Mouse (Mus musculus): ENCODE data around the gene Npnt.

The Npnt gene

GRCm38 (mm10) chr3:132886419-132887050, 63.6 kb downstream of the Npnt start:
- DNase-seq = no peak

- peak; percentile 86 for DNase-seq
Measured at GRCm38 (mm10) chr3:132884459-132884858, 65.6 kb downstream of the Npnt start.

- peak; percentile 39 for DNase-seq
Measured at GRCm38 (mm10) chr3:132883256-132883655, 66.8 kb downstream of the Npnt start.

GRCm38 (mm10) chr3:132880826-132881225, 69.3 kb downstream of the Npnt start:
- no peak for DNase-seq

GRCm38 (mm10) chr3:132880361-132880760, 69.7 kb downstream of the Npnt start:
- DNase-seq = no peak

- DNase-seq = no peak
Measured at GRCm38 (mm10) chr3:132876933-132877676, 73.0 kb downstream of the Npnt start.

- DNase-seq = peak; percentile 90
Measured at GRCm38 (mm10) chr3:132876011-132876708, 73.9 kb downstream of the Npnt start.

GRCm38 (mm10) chr3:132873251-132873650, 76.8 kb downstream of the Npnt start:
- no peak for DNase-seq

GRCm38 (mm10) chr3:132871318-132871904, 78.7 kb downstream of the Npnt start:
- DNase-seq = peak; percentile 87

GRCm38 (mm10) chr3:132870079-132870478, 80.0 kb downstream of the Npnt start:
- peak; percentile 35 for DNase-seq

- DNase-seq = peak; percentile 35
Measured at GRCm38 (mm10) chr3:132868838-132869237, 81.3 kb downstream of the Npnt start.

- DNase-seq = no peak
Measured at GRCm38 (mm10) chr3:132866984-132867383, 83.1 kb downstream of the Npnt start.

GRCm38 (mm10) chr3:132865596-132865995, 84.5 kb downstream of the Npnt start:
- peak; percentile 50 for DNase-seq

- DNase-seq = no peak
Measured at GRCm38 (mm10) chr3:132864986-132865385, 85.1 kb downstream of the Npnt start.

GRCm38 (mm10) chr3:132864329-132864919, 85.7 kb downstream of the Npnt start:
- DNase-seq = peak; percentile 31

- no peak for DNase-seq
Measured at GRCm38 (mm10) chr3:132863843-132864242, 86.2 kb downstream of the Npnt start.

- DNase-seq = peak; percentile 75
Measured at GRCm38 (mm10) chr3:132860796-132861195, 89.3 kb downstream of the Npnt start.

- DNase-seq = no peak
Measured at GRCm38 (mm10) chr3:132859573-132859972, 90.5 kb downstream of the Npnt start.

- DNase-seq = no peak
Measured at GRCm38 (mm10) chr3:132858849-132859248, 91.2 kb downstream of the Npnt start.

- no peak for DNase-seq
Measured at GRCm38 (mm10) chr3:132856651-132857050, 93.4 kb downstream of the Npnt start.

- DNase-seq = no peak
Measured at GRCm38 (mm10) chr3:132855458-132856212, 94.5 kb downstream of the Npnt start.

GRCm38 (mm10) chr3:132854271-132854670, 95.8 kb downstream of the Npnt start:
- DNase-seq = no peak
